Mouse (Mus musculus) right cerebral cortex, postnatal 25 days (tissue): ENCODE measurements around the gene Gin1.

Experiments used
- DNase-seq: peaks from one replicate; pipeline ENCODE4 v3.0.0; 2022

Gene Gin1

GRCm38 (mm10) chr1:97788490-97788889, 18.5 kb downstream of the Gin1 start:
- no peak for DNase-seq

- no peak for DNase-seq
These were observed 24.1 kb downstream of the Gin1 start for GRCm38 (mm10) chr1:97794110-97794509.

- no peak for DNase-seq
These were observed 26.0 kb downstream of the Gin1 start for GRCm38 (mm10) chr1:97795936-97796335.

GRCm38 (mm10) chr1:97802207-97802902, 32.4 kb downstream of the Gin1 start:
- DNase-seq: no peak

GRCm38 (mm10) chr1:97804520-97804919, 34.5 kb downstream of the Gin1 start:
- DNase-seq: no peak

GRCm38 (mm10) chr1:97809255-97809912, 39.4 kb downstream of the Gin1 start:
- no peak for DNase-seq

GRCm38 (mm10) chr1:97821282-97821681, 51.3 kb downstream of the Gin1 start:
- no peak for DNase-seq

GRCm38 (mm10) chr1:97822203-97822602, 52.2 kb downstream of the Gin1 start:
- no peak for DNase-seq

GRCm38 (mm10) chr1:97822904-97823303, 52.9 kb downstream of the Gin1 start:
- no peak for DNase-seq

- no peak for DNase-seq
These were observed 57.6 kb downstream of the Gin1 start for GRCm38 (mm10) chr1:97827566-97827965.

- no peak for DNase-seq
These were observed 58.1 kb downstream of the Gin1 start for GRCm38 (mm10) chr1:97828087-97828486.

GRCm38 (mm10) chr1:97833466-97834353, 63.7 kb downstream of the Gin1 start:
- no peak for DNase-seq

GRCm38 (mm10) chr1:97834354-97834822, 64.4 kb downstream of the Gin1 start:
- DNase-seq: no peak
